Mouse (Mus musculus): ENCODE data around the gene Wfs1. TPM values are rescaled to one million over a fixed set of nuclear protein-coding genes. Genes with fewer than 3 reads are reported as not detected.
A peak's percentile ranks its signal among the peaks of the same experiment; 100 is the strongest.

Gene Wfs1
- total and polyA plus RNA-seq, 2 experiments from 2014 or later = 12.9 to 16.9 TPM

DNA sequence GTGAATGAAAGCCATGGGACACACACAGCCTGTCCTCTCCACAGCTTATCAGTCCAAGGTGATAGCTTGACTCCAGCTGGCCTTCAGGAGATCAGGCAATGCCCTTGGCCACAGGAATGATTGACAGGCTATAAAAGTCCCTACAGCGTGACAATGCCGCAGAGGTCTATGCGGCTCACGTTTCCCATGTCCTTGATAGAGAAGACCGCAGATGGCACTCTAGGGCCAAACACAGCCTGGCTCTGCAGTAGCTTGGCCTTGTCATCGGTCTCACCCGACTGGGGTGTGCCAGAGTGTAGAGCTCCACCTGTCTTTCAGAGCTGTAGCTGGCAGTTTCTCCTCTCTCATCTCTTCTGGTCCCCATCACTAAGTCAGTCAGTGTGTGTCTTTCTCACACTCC lies 52.5 kb downstream of the Wfs1 start:
- no peak for DNase-seq
- no peak; the same call in 1 of the 2 replicates for TF ChIP-seq CTCF (IDR thresholded peaks at IDR 0.05; ENCODE audit: low read depth)
- 85% methylated on average over 7 of the region's 7 CpGs for WGBS

DNA sequence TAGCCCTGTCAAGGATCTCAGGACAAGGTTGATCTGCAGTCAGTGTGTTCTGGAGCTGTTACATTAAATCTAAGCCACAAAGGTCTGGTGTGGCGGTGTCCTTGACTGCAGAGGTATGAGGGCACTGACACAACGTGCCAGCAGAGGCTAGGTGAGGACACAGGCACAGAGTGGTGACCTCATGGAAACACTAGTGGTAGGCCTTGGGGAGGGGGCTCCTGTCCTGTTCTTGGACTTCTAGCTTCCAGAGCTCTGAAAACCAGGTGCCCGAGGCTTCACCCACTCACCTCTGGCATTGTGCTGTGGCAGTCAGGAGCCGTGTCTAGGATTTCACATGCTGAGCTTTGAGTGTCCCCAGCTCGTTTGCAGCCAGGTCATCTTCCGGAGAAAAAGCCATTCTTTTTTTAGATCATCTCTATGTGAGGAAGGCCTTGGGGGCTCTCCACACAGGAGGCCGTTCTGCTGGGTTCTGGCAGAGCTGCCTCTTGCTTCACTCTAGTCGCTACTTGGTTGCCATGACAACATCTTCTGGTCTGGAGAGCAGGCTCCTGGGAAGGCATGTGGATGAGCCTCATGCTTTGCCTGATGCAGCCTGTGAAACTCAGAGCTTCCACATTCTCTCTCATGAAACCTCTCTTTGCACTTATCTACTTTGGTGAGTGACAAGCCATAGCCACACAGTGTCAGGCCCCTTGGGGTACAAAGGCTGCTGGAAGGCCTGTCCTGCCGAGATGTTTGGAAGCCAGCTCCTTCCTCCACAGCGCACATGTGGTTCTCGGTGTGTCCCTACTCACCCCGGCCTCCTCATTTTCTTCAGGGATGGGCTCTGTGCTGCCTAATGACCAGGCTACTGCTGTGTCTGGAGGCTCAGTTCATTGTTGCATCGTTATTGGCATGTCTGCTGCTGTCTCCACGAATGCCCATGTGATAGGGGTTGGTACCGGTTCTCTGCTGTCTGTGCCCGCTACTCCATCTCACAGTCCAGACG lies 53.2 kb downstream of the Wfs1 start:
- Histone ChIP-seq H3K4me3 (ENCODE audit: low read depth, low read length) (no peak overlapping the region), H3K27ac (ENCODE audit: low read depth, low read length) (peak overlapping the region; percentile 71), H3K9ac (0 out of 2 replicates have a peak overlapping the region, but pooled peaks have one; percentile 3), H3K27me3 (ENCODE audit: insufficient read depth, low read length) (no peaks in the 10 kb centered on the region), H3K4me2 (ENCODE audit: low read depth) (no peak overlapping the region), H3K9me3 (ENCODE audit: low read length) (no peaks in the 10 kb centered on the region), H3K4me1 (ENCODE audit: insufficient read depth) (peaks cover 16% of the 10 kb centered on the region), H3K36me3 (ENCODE audit: insufficient read depth) (peaks cover 11% of the 10 kb centered on the region; the same call in 1 of the 2 replicates)
- WGBS = 47% methylated on average over 17 of the region's 17 CpGs
- no peak for TF ChIP-seq CTCF (IDR thresholded peaks at IDR 0.05; ENCODE audit: low read depth)
- DNase-seq = peak; percentile 81
- ATAC-seq = peak; percentile 93

More for the DNA sequence above, 52.5 kb downstream of the Wfs1 start:
- no peak for ATAC-seq
- H3K9ac ChIP-seq = no peak overlapping the region
- no peak overlapping the region for H3K4me3 ChIP-seq (ENCODE audit: low read depth, low read length)
- peak overlapping the region; percentile 71 for H3K27ac ChIP-seq (ENCODE audit: low read depth, low read length)
- peaks cover 8% of the 10 kb centered on the region; the same call in 1 of the 2 replicates for H3K36me3 ChIP-seq (ENCODE audit: insufficient read depth)
- H3K27me3 ChIP-seq (ENCODE audit: insufficient read depth, low read length) = no peaks in the 10 kb centered on the region
- H3K9me3 ChIP-seq (ENCODE audit: low read length) = no peaks in the 10 kb centered on the region
- H3K4me1 ChIP-seq (ENCODE audit: insufficient read depth) = peaks cover 16% of the 10 kb centered on the region
- H3K4me2 ChIP-seq (ENCODE audit: low read depth) = no peak overlapping the region

DNA sequence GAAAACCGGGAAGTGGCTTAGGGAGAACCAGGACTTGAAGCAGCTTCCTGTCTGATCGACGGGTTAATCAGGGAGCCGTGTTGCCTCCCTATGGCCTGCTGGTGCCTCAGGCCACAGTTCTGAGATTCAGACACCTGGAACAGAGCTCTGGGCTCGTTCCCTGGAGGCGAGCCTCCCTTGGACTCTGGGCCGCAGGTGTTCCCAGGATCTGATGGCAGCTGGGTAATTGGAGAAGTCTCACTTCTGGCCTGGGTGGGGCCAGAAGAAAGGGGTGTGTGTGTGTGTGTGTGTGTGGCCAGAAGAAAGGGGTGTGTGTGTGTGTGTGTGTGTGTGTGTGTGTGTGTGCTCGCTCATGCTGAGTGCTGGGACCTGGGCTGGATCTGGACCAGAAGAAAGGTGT lies 55.6 kb downstream of the Wfs1 start:
- Histone ChIP-seq H3K4me1 (ENCODE audit: insufficient read depth) (peaks cover 16% of the 10 kb centered on the region), H3K27me3 (ENCODE audit: insufficient read depth, low read length) (no peaks in the 10 kb centered on the region), H3K36me3 (ENCODE audit: insufficient read depth) (peaks cover 16% of the 10 kb centered on the region), H3K27ac (ENCODE audit: low read depth, low read length) (no peak overlapping the region), H3K9me3 (ENCODE audit: low read length) (no peaks in the 10 kb centered on the region), H3K9ac (no peak overlapping the region), H3K4me2 (ENCODE audit: low read depth) (no peak overlapping the region), H3K4me3 (ENCODE audit: low read depth, low read length) (no peak overlapping the region)
- no peak for ATAC-seq
- no peak for DNase-seq
- no peak for TF ChIP-seq CTCF (IDR thresholded peaks at IDR 0.05; ENCODE audit: low read depth)
- WGBS = 68% methylated on average over 8 of the region's 8 CpGs

DNA sequence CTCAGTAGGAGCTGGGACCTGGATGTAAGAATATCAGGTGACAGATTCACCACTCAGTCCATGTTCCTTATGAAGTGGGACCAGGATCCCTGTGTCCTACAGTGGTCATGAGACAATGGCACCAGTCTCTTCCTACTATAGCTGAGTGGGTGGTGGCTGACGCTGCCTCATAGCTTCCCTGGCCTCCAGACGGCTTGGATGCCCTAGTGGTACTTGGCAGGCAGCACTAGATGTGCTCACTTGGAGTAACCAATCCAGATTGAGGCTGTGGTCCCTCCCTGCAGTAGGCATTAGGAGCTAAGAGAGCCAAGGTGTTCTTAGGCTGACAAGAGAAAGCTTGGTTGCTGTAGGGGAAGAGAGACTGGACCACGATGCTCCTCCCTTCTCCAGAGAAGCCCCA lies 59.6 kb downstream of the Wfs1 start:
- DNase-seq (no peak), ATAC-seq (no peak)
- Histone ChIP-seq H3K9me3 (ENCODE audit: low read length) (no peaks in the 10 kb centered on the region), H3K4me2 (ENCODE audit: low read depth) (no peak overlapping the region), H3K27ac (ENCODE audit: low read depth, low read length) (no peak overlapping the region), H3K9ac (no peak overlapping the region), H3K4me1 (ENCODE audit: insufficient read depth) (0 out of 2 replicates have a peak, but pooled peaks cover 5% of the 10 kb centered on the region), H3K36me3 (ENCODE audit: insufficient read depth) (peaks cover 26% of the 10 kb centered on the region), H3K27me3 (ENCODE audit: insufficient read depth, low read length) (no peaks in the 10 kb centered on the region), H3K4me3 (ENCODE audit: low read depth, low read length) (no peak overlapping the region)
- TF ChIP-seq CTCF (IDR thresholded peaks at IDR 0.05; ENCODE audit: low read depth) = no peak
- 70% methylated on average over 3 of the region's 3 CpGs for WGBS

DNA sequence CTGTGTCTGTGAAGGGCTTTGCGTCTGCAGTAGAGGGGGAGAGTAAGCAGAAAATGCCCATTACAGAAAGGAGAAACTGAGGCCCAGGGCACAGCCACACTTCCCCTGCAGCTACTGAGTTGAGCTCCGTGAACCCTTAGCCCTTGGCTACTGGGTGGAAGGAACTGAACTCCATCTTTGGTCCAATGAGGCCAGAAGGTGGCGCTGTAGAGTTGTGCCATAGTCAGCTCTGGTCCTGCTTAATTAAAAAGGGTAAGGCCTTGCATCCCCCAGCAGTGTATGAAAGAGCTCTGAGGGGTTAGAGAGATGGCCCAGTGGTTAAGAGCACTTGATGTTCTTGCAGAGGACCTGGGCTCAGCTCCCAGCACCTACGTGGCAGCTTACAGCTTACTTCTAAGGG lies 60.3 kb downstream of the Wfs1 start:
- no peaks in the 10 kb centered on the region for H3K9me3 ChIP-seq (ENCODE audit: low read length)
- H3K27me3 ChIP-seq (ENCODE audit: insufficient read depth, low read length) = no peaks in the 10 kb centered on the region
- no peak overlapping the region for H3K4me2 ChIP-seq (ENCODE audit: low read depth)
- no peak for DNase-seq
- H3K4me1 ChIP-seq (ENCODE audit: insufficient read depth) = peaks cover 10% of the 10 kb centered on the region; the same call in 1 of the 2 replicates
- WGBS = 46% methylated on average over 4 of the region's 4 CpGs
- H3K4me3 ChIP-seq (ENCODE audit: low read depth, low read length) = no peak overlapping the region
- ATAC-seq = no peak
- H3K9ac ChIP-seq = no peak overlapping the region
- no peak overlapping the region for H3K27ac ChIP-seq (ENCODE audit: low read depth, low read length)
- peak; percentile 48 for TF ChIP-seq CTCF (IDR thresholded peaks at IDR 0.05; ENCODE audit: low read depth)
- H3K36me3 ChIP-seq (ENCODE audit: insufficient read depth) = peaks cover 26% of the 10 kb centered on the region

DNA sequence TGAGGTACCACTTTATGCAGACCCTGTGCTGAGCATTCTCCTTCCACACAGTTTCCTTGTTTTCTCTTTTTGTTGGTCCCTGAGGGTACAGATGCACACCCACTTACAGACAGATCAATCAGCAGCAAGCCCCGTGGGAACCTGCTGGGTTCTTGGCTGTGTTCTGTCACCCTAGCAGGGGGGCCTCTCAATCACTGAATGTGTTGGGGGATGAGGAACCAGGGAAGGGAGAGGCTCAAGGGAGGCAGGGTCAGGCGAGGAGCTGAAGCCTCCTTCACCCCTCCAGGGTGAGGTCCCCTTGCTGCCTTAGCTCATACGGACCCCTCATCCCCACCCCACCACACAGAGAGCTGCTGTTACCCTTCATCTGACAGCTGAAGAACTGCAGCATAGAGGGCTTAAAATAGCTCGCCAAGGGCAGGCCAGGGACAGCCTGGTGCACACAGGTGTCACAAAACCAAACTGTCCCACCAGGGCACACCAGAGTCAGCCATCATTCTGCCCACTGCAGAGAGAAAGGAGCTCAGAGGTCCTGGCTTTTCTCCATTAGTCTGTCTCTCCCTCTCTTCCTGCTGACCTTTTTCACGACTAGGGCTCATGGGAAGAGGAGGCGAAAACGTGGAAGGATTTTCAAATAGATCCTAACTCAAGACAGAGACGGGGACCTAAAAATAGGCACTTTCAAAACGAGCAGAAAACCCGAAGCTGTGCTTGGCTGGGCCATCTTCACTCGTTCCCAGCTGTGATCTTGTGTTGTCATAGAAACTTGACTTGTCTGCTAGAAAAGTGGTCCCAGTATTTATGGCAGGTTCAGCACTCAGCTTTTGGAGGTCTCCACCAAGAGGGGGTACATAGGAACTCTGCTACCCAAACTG lies 64.9 kb downstream of the Wfs1 start:
- peak overlapping the region; percentile 89 for H3K27ac ChIP-seq (ENCODE audit: low read depth, low read length)
- TF ChIP-seq CTCF (IDR thresholded peaks at IDR 0.05; ENCODE audit: low read depth) = no peak
- no peaks in the 10 kb centered on the region for H3K9me3 ChIP-seq (ENCODE audit: low read length)
- H3K27me3 ChIP-seq (ENCODE audit: insufficient read depth, low read length) = no peaks in the 10 kb centered on the region
- WGBS = 32% methylated on average over 11 of the region's 11 CpGs
- H3K4me3 ChIP-seq (ENCODE audit: low read depth, low read length) = no peak overlapping the region
- peak; percentile 77 for DNase-seq
- H3K9ac ChIP-seq = no peak overlapping the region
- peaks cover 10% of the 10 kb centered on the region for H3K36me3 ChIP-seq (ENCODE audit: insufficient read depth)
- peak; percentile 81 for ATAC-seq
- peaks cover 20% of the 10 kb centered on the region for H3K4me1 ChIP-seq (ENCODE audit: insufficient read depth)
- peak overlapping the region; percentile 15 for H3K4me2 ChIP-seq (ENCODE audit: low read depth)

Data from forebrain, postnatal 0 days (tissue).